Mouse (Mus musculus) CH12.LX (cell line): Measurements from ENCODE around the gene Zfp750. TPM values are rescaled to one million over a fixed set of nuclear protein-coding genes. Genes with fewer than 3 reads are reported as not detected.
A peak's percentile ranks its signal among the peaks of the same experiment; 100 is the strongest.

Experiments
- DNase-seq: peaks from one replicate; pipeline ENCODE4 v3.0.0-alpha.2; 2013; ENCODE audit errors: extremely low read depth
- H3K27ac ChIP-seq: 2 replicates; pipeline ENCODE4 v1.5.1; 2012; ENCODE audit warnings: low read depth, mild to moderate bottlenecking, control low read depth, moderate library complexity; ENCODE audit not compliant: insufficient read depth
- H3K27me3 ChIP-seq: replicated peaks from 2 replicates; pipeline ENCODE3; 2012; ENCODE audit warnings: inconsistent platforms
- H3K36me3 ChIP-seq, 2 experiments: replicated peaks in 1 of 2; 2 replicates each; pipeline versions ENCODE3 to v1.6.1; 2012; ENCODE audit warnings: inconsistent platforms in 1 of 2, low read length in 1 of 2, mild to moderate bottlenecking in 1 of 2, mixed read lengths in 1 of 2, moderate library complexity in 1 of 2; ENCODE audit not compliant: control insufficient read depth in 1 of 2, insufficient read depth in 1 of 2
- H3K4me1 ChIP-seq, 2 experiments: 2 replicates each; pipeline ENCODE4 v1.6.1; 2012; ENCODE audit warnings: inconsistent platforms in 1 of 2, moderate library complexity in 1 of 2; ENCODE audit not compliant: insufficient read depth in 2 of 2, control insufficient read depth in 1 of 2
- H3K4me2 ChIP-seq: 2 replicates; pipeline ENCODE4 v1.6.1; 2012; ENCODE audit warnings: low read depth, mild to moderate bottlenecking, control low read depth; ENCODE audit not compliant: poor library complexity, insufficient read depth, severe bottlenecking
- H3K4me3 ChIP-seq, 3 experiments: fragments of 150-350 bp in 1 of 3; sonication (generic) in 1 of 3; replicated peaks in 1 of 3; 2 replicates each; pipeline versions ENCODE3 to v1.5.1; 2011 to 2012; ENCODE audit warnings: low read depth in 2 of 3, low read length in 2 of 3, mild to moderate bottlenecking in 2 of 3, moderate library complexity in 2 of 3, control low read depth in 1 of 3, improper control_type of control experiment in 1 of 3, inconsistent platforms in 1 of 3, mixed read lengths in 1 of 3; ENCODE audit not compliant: poor library complexity in 1 of 3
- H3K79me2 ChIP-seq: replicated peaks from 2 replicates; pipeline ENCODE4 v1.6.1; 2012; ENCODE audit warnings: mild to moderate bottlenecking, moderate library complexity; ENCODE audit not compliant: control insufficient read depth, poor library complexity, insufficient read depth, severe bottlenecking; ENCODE audit errors: extremely low read depth
- H3K9ac ChIP-seq: 2 replicates; pipeline ENCODE4 v1.6.1; 2012; ENCODE audit warnings: low read depth, mild to moderate bottlenecking, control low read depth, moderate library complexity; ENCODE audit not compliant: insufficient read depth
- H3K9me3 ChIP-seq: replicated peaks from 2 replicates; pipeline ENCODE3; 2012; ENCODE audit warnings: low read length, inconsistent platforms, mixed read lengths
- CHD1 ChIP-seq: IDR thresholded peaks from 2 replicates; pipeline ENCODE4 v1.6.1; 2012; ENCODE audit warnings: low read depth, low read length, improper control_type of control experiment, inconsistent platforms
- CHD2 ChIP-seq: IDR thresholded peaks from 2 replicates; pipeline ENCODE4 v1.6.1; 2011; ENCODE audit warnings: low read length, improper control_type of control experiment
- CTCF ChIP-seq, 2 experiments: IDR thresholded peaks in 1 of 2; conservative IDR thresholded peaks in 1 of 2; 2 replicates each; pipeline ENCODE4 v1.5.1; 2011 to 2012; ENCODE audit warnings: low read depth in 2 of 2, low read length in 2 of 2, improper control_type of control experiment in 1 of 2, inconsistent platforms in 1 of 2, mild to moderate bottlenecking in 1 of 2, moderate library complexity in 1 of 2
- EP300 ChIP-seq: IDR thresholded peaks from 2 replicates; pipeline ENCODE4 v1.6.1; 2011; ENCODE audit warnings: low read length, improper control_type of control experiment
- IRF4 ChIP-seq: IDR thresholded peaks from 2 replicates; pipeline ENCODE4 v1.6.1; 2014; ENCODE audit warnings: low read depth, mild to moderate bottlenecking, inconsistent platforms, low read length, improper control_type of control experiment
- JUN ChIP-seq: IDR thresholded peaks from 2 replicates; pipeline ENCODE4 v1.6.1; 2011; ENCODE audit warnings: low read depth, mild to moderate bottlenecking, low read length, improper control_type of control experiment, moderate library complexity; ENCODE audit not compliant: insufficient read depth
- MAX ChIP-seq: IDR thresholded peaks from 2 replicates; pipeline ENCODE4 v1.6.1; 2011; ENCODE audit warnings: low read length, improper control_type of control experiment
- MXI1 ChIP-seq: IDR thresholded peaks from 2 replicates; pipeline ENCODE4 v1.6.1; 2011; ENCODE audit warnings: mild to moderate bottlenecking, low read depth, low read length, improper control_type of control experiment
- MYC ChIP-seq: IDR thresholded peaks from 2 replicates; pipeline ENCODE4 v1.6.1; 2011; ENCODE audit warnings: low read depth, mild to moderate bottlenecking, improper control_type of control experiment, low read length
- PAX5 ChIP-seq: IDR thresholded peaks from 2 replicates; pipeline ENCODE4 v1.6.1; 2012; ENCODE audit warnings: low read length, inconsistent platforms, mixed read lengths
- POLR2AphosphoS2 ChIP-seq: IDR thresholded peaks from 2 replicates; pipeline ENCODE4 v1.6.1; 2011; ENCODE audit warnings: low read depth, low read length, improper control_type of control experiment
- RCOR1 ChIP-seq: conservative IDR thresholded peaks from 2 replicates; pipeline ENCODE4 v1.6.1; 2012; ENCODE audit warnings: low read depth, mild to moderate bottlenecking, inconsistent platforms, low read length, improper control_type of control experiment
- SIN3A ChIP-seq: IDR thresholded peaks from 2 replicates; pipeline ENCODE4 v1.6.1; 2012; ENCODE audit warnings: low read length, improper control_type of control experiment, inconsistent platforms
- SMC3 ChIP-seq: IDR thresholded peaks from 2 replicates; pipeline ENCODE4 v1.6.1; 2011; ENCODE audit warnings: low read depth, low read length, improper control_type of control experiment
- TCF12 ChIP-seq: IDR thresholded peaks from 2 replicates; pipeline ENCODE4 v1.6.1; 2014; ENCODE audit warnings: low read depth, mild to moderate bottlenecking, inconsistent platforms, low read length, improper control_type of control experiment
- USF2 ChIP-seq: conservative IDR thresholded peaks from 2 replicates; pipeline ENCODE4 v1.6.1; 2011; ENCODE audit warnings: low read depth, low read length, improper control_type of control experiment
- ZKSCAN1 ChIP-seq: IDR thresholded peaks from 2 replicates; pipeline ENCODE4 v1.6.1; 2012; ENCODE audit warnings: low read depth, inconsistent platforms, low read length, improper control_type of control experiment, borderline replicate concordance
- ZMIZ1 ChIP-seq: IDR thresholded peaks from 2 replicates; pipeline ENCODE4 v1.6.1; 2012; ENCODE audit warnings: low read depth, mild to moderate bottlenecking, inconsistent platforms, low read length, improper control_type of control experiment
- ZNF384 ChIP-seq: IDR thresholded peaks from 2 replicates; pipeline ENCODE4 v1.6.1; 2012; ENCODE audit warnings: low read depth, low read length, improper control_type of control experiment, inconsistent platforms
- dilution Hi-C: fragments of 300-500 bp; cut with MboI; formaldehyde crosslinking; loops from 2 replicates; pipeline ENCODE4 v1.14.3; 2020; ENCODE audit warnings: low sequenced_read_pairs; ENCODE audit not compliant: extremely low pct_unique_long_range_greater_than_20kb, extremely low pct_ligation_motif_present
- in situ Hi-C: fragments of 300-500 bp; cut with MboI; formaldehyde crosslinking; loops from 3 replicates; pipeline ENCODE4 v1.14.3; 2019; ENCODE audit warnings: low sequenced_read_pairs, low pct_ligation_motif_present, low pct_unique_long_range_greater_than_20kb, mixed read lengths
- polyA plus RNA-seq: library from polyadenylated mRNA; unstranded; fragments of >175 nt; gene quantifications from 2 replicates; pipeline ENCODE4 v1.2.1, GENCODE M21; 2012; ENCODE audit warnings: low read depth; ENCODE audit not compliant: insufficient read length
- total RNA-seq, 2 experiments: library from RNA; depleted of rRNA; stranded (reverse); fragments of 300-350 nt in 1 of 2; fragments of >200 nt in 1 of 2; gene quantifications; 2 replicates each; pipeline ENCODE4 v1.2.3; 2012 to 2014

Zfp750 gene
- total and polyA plus RNA-seq, 3 experiments = 0.11 to 0.54 (median 0.34) TPM

GRCm38 (mm10) chr11:121522156-121522762 lies 3.1 kb upstream of the Zfp750 start:
- dilution Hi-C loops (no loop called here), in situ Hi-C loops (no loop called here)
- H3K4me2 ChIP-seq = no peak overlapping the region
- H3K79me2 ChIP-seq = no peaks in the 10 kb centered on the region
- H3K27ac ChIP-seq = no peak overlapping the region
- no peak overlapping the region for H3K4me3 ChIP-seq
- no peaks in the 10 kb centered on the region for H3K9me3 ChIP-seq
- H3K9ac ChIP-seq = no peak overlapping the region
- peak; percentile 68 for DNase-seq
- H3K36me3 ChIP-seq = peaks cover 0 to 42% of the 10 kb centered on the region in 2 experiments
- H3K27me3 ChIP-seq = no peaks in the 10 kb centered on the region
- H3K4me1 ChIP-seq = peaks cover 12 to 38% of the 10 kb centered on the region in 2 experiments
- TF ChIP-seq ZKSCAN1 (no peak), CHD2 (no peak), PAX5 (no peak), CHD1 (no peak), IRF4 (peak; percentile 69), RCOR1 (no peak), SIN3A (no peak), EP300 (no peak), ZMIZ1 (no peak), USF2 (no peak), SMC3 (no peak), MXI1 (0 out of 2 replicates have a peak, but pooled peaks have one; percentile 16), MAX (no peak), POLR2AphosphoS2 (no peak), JUN (no peak)
- TF ChIP-seq, all 38 proteins: peak for 2

DNA sequence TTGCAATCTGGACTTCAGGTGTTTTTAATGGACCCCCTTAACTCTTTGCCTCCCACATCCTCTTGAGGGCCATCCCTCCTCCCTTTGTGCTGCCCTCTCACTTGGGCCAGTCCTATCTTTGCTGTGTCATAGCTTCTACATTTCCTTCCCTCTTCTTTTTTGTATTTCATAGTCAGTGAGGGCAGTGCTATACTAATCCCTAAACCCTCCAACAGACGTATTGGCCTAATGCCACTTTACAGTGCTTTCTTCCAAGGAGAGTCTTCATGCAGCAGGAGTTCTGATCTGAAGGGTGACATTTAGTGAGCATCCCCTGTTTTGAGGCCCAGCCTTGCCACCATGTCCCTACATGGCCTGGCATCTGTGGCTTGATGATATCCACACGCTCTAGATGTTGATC lies 1.6 kb upstream of the Zfp750 start:
- in situ Hi-C loops = no loop called here
- Histone ChIP-seq H3K27ac (no peak overlapping the region), H3K4me1 (peaks cover 12 to 38% of the 10 kb centered on the region in 2 experiments), H3K4me3 (no peak overlapping the region), H3K9me3 (no peaks in the 10 kb centered on the region), H3K4me2 (no peak overlapping the region), H3K27me3 (no peaks in the 10 kb centered on the region), H3K9ac (no peak overlapping the region), H3K36me3 (peaks cover 0 to 53% of the 10 kb centered on the region in 2 experiments), H3K79me2 (no peaks in the 10 kb centered on the region)
- no peak for TF ChIP-seq CTCF (conservative IDR thresholded peaks at IDR 0.05 in 1 of 2, IDR thresholded peaks at IDR 0.05 in 1 of 2; ENCODE audit: low read depth in 2 of 2, low read length in 2 of 2)
- no peak for TF ChIP-seq ZMIZ1
- no peak for TF ChIP-seq TCF12
- TF ChIP-seq EP300 = no peak
- TF ChIP-seq MYC = no peak
- TF ChIP-seq CHD2 = no peak
- TF ChIP-seq ZNF384 = no peak
- no peak for TF ChIP-seq PAX5
- dilution Hi-C loops = no loop called here
- no peak for DNase-seq
